Mouse (Mus musculus) lung, adult 2 months (tissue): ENCODE measurements at regions not wholly inside any gene's neighbourhood (a gene's known extent, or its start where the extent isn't known, plus 50 kb on each side); places are given as distances from the start of the nearest gene placed in this dataset.

Source experiments
- CTCF ChIP-seq: fragments of 200-500 bp; IDR thresholded peaks from 2 replicates; pipeline ENCODE4 v1.5.1; 2011; ENCODE audit warnings: mild to moderate bottlenecking, low read length, control low read depth; ENCODE audit not compliant: insufficient read depth
- POLR2A ChIP-seq: fragments of 200-500 bp; IDR thresholded peaks from 2 replicates; pipeline ENCODE4 v1.6.1; 2011; ENCODE audit warnings: low read depth, mild to moderate bottlenecking, control low read depth, low read length, borderline replicate concordance; ENCODE audit errors: extremely low read depth

- TF ChIP-seq CTCF = no peak
- TF ChIP-seq POLR2A = no peak
Observed at GRCm38 (mm10) chr13:110541288-110542148, 146.7 kb downstream of the Plk2 start.
